Mouse (Mus musculus) thymus, adult 2 months (tissue): ENCODE measurements around the gene Lpcat2b.

Source experiments
- CTCF ChIP-seq: fragments of 200-500 bp; IDR thresholded peaks from 2 replicates; pipeline ENCODE4 v1.5.1; 2012; ENCODE audit warnings: mild to moderate bottlenecking, control low read depth, low read length, moderate library complexity, borderline replicate concordance; ENCODE audit not compliant: control insufficient read depth, poor library complexity, insufficient read depth; ENCODE audit errors: extremely low read depth
- POLR2A ChIP-seq: fragments of 200-500 bp; IDR thresholded peaks from 2 replicates; pipeline ENCODE4 v1.6.1; 2012; ENCODE audit warnings: mild to moderate bottlenecking, low read length, control low read depth, moderate library complexity; ENCODE audit not compliant: control insufficient read depth, poor library complexity, insufficient read depth; ENCODE audit errors: extremely low read depth

GRCm38 (mm10) chr5:107421676-107422075 is 9.7 kb upstream of the Lpcat2b start:
- no peak for TF ChIP-seq POLR2A
- no peak for TF ChIP-seq CTCF
